Comparison of ENCODE assay signal across 11 mouse cellular contexts in the genomic region with DNA sequence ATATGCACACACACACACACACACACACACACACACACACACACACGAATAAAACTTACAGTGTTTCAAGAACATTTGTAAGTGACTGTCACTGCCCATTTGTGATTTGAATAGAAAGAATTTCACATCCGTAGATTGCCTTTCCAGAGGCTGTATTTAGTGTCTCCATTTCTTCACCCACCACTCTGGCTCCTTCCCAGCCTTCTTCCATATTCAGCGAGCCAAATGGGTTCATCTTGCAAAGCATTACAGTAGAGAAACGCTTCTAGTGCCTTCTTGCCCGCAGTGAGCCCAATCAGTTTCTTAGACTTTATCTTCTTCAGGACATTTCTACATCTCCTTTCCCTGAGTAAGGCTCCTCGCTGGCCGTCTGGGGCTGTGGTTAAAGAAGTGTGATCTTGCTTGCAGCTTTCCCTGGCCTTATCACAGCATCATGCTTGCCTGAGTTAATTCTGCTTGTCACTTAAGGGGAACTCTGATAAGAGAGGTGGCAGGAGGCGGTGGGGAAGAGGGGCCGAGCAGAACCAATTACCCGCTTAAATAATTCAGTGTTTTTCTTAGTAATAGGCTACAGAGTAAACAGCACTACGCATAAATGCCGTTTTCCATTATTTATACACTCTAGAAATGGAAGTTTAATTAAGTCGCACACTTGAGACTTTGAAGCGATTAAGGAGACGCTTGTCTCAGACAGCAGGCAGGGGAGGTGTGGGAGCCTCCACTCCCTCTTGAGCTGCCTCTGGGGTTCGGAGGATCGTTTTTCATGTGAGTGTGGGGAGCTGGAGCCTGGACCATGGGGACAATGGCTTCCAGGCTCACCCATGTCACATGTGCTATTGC. TPM values are rescaled to one million over a fixed set of nuclear protein-coding genes. Genes with fewer than 3 reads are reported as not detected.
A peak's percentile ranks its signal among the peaks of the same experiment; 100 is the strongest.
DNase-seq lines count a peak whose midpoint lies in the region; ATAC-seq and TF ChIP-seq lines count a peak whose summit lies in the region.
"Had no signal": no experiment of that assay in that cellular context is flagged by ENCODE, and none has a peak within 500 bp of the region (broad histone marks: within the 10 kb centered on the region; RNA-seq: fewer than 3 reads in every experiment).

No protein-coding gene starts in this region.

- H3K27me3 ChIP-seq in heart, embryonic 12.5 days (replicated peaks) = 0 out of 2 replicates have a peak, but pooled peaks cover 10% of the 10 kb centered on the region
- H3K27me3 ChIP-seq in hindbrain, embryonic 15.5 days = no peaks in the 10 kb centered on the region; the same call in 1 of the 2 replicates

- DNase-seq in heart, postnatal 25 days (ENCODE audit: low spot score) = no peak
- peak; percentile 16 to 81 for DNase-seq in left cerebral cortex, postnatal 25 days (ENCODE audit: low spot score in 2 of 2)
- no peak for DNase-seq in left cerebral cortex, adult 2 months (ENCODE audit: extremely low spot score in 1 of 2, low spot score in 2 of 2)
- DNase-seq in urinary bladder, postnatal 10 days (ENCODE audit: low spot score) = no peak
- no peak for DNase-seq in lung, postnatal 36 days
- DNase-seq: gastrocnemius, postnatal 25 days; thymus, postnatal 14 days had no signal

- 18% methylated on average over 17 of the region's 17 CpGs for WGBS in heart, embryonic 12.5 days
- 50% methylated on average over 17 of the region's 17 CpGs for WGBS in hindbrain, embryonic 15.5 days

- no peak for ATAC-seq in heart, embryonic 12.5 days (ENCODE audit: insufficient number of reproducible peaks, low FRiP score)
- ATAC-seq in common myeloid progenitor, adult 5-6 weeks (replicated peaks; ENCODE audit: low read depth, poor library complexity, severe bottlenecking) = peak; percentile 60
- peak; percentile 42; the same call in 1 of the 2 replicates for ATAC-seq in hindbrain, embryonic 15.5 days (ENCODE audit: low FRiP score, low read depth)

- intact Hi-C loops in heart, postnatal 25 days (cut with DNase I) = no loop called here
- intact Hi-C loops in left cerebral cortex, postnatal 25 days (cut with DNase I) = no loop called here
- intact Hi-C loops in left cerebral cortex, adult 2 months (cut with DNase I) = no loop called here

- 0 out of 2 replicates have a peak, but pooled peaks cover 2% of the 10 kb centered on the region for H3K9me3 ChIP-seq in heart, embryonic 12.5 days (replicated peaks)
- no peaks in the 10 kb centered on the region for H3K9me3 ChIP-seq in hindbrain, embryonic 15.5 days

- no peak for TF ChIP-seq CTCF in left cerebral cortex, adult 2 months (IDR thresholded peaks at IDR 0.05)

- H3K36me3 ChIP-seq in heart, embryonic 12.5 days = no peaks in the 10 kb centered on the region
- H3K36me3 ChIP-seq in hindbrain, embryonic 15.5 days = no peaks in the 10 kb centered on the region

- peaks cover 12% of the 10 kb centered on the region for H3K4me1 ChIP-seq in heart, embryonic 12.5 days (replicated peaks)
- peaks cover 4% of the 10 kb centered on the region for H3K4me1 ChIP-seq in hindbrain, embryonic 15.5 days (replicated peaks)

- H3K4me3 ChIP-seq in heart, embryonic 12.5 days = no peak overlapping the region
- H3K4me3 ChIP-seq in left cerebral cortex, adult 2 months = no peak overlapping the region
- H3K4me3 ChIP-seq in hindbrain, embryonic 15.5 days = no peak overlapping the region

- H3K9ac ChIP-seq in heart, embryonic 12.5 days = no peak overlapping the region
- H3K9ac ChIP-seq in hindbrain, embryonic 15.5 days = no peak overlapping the region

- no peak overlapping the region for H3K27ac ChIP-seq in heart, embryonic 12.5 days (ENCODE audit: poor library complexity, severe bottlenecking)
- H3K27ac ChIP-seq in left cerebral cortex, adult 2 months = no peak overlapping the region
- H3K27ac ChIP-seq in hindbrain, embryonic 15.5 days (replicated peaks) = no peak overlapping the region
- H3K27ac ChIP-seq: macrophage had no signal

- peak overlapping the region; percentile 53 for H3K4me2 ChIP-seq in heart, embryonic 12.5 days
- H3K4me2 ChIP-seq in hindbrain, embryonic 15.5 days = peak overlapping the region; percentile 22; the same call in 1 of the 2 replicates

RNA-seq across cellular contexts. Expression of a gene that starts 16.6 kb away (rescaled TPM):
- 1.6 and 1.9 TPM in 2 replicates for polyA plus RNA-seq in heart, embryonic 12.5 days (2016; fragmentation: Nextera tagmentation; extraction: Ambion mirVana)
- total RNA-seq in heart, postnatal 25 days (2021) = 1 to 10 TPM; 3.5 to 4.7 TPM
- total RNA-seq in left cerebral cortex, postnatal 25 days (2021) = 1 to 10 TPM; 1.3 to 1.7 TPM
- 1 to 10 TPM; 1.2 to 1.6 TPM for total RNA-seq in left cerebral cortex, adult 2 months (2021)
- total RNA-seq in common myeloid progenitor, adult 5-6 weeks (2017) = not detected in 2 replicates
- polyA plus RNA-seq in hindbrain, embryonic 15.5 days (2015; fragmentation: Nextera tagmentation; extraction: Ambion mirVana) = 2.1 and 2.5 TPM in 2 replicates
- polyA plus RNA-seq: macrophage had no signal

RNA-seq across cellular contexts. Expression of a gene that starts 50.1 kb away (rescaled TPM):
- 11.4 and 12.7 TPM in 2 replicates for polyA plus RNA-seq in heart, embryonic 12.5 days (2016; fragmentation: Nextera tagmentation; extraction: Ambion mirVana)
- total RNA-seq in heart, postnatal 25 days (2021) = 1 to 10 TPM; 2.8 to 3.2 TPM
- total RNA-seq in left cerebral cortex, postnatal 25 days (2021) = 1 to 10 TPM; 5.3 to 6.1 TPM
- total RNA-seq in left cerebral cortex, adult 2 months (2021) = 1 to 10 TPM; 5.8 to 6.7 TPM
- total RNA-seq in common myeloid progenitor, adult 5-6 weeks (2017) = 15.4 and 22.2 TPM in 2 replicates
- polyA plus RNA-seq in hindbrain, embryonic 15.5 days (2015; fragmentation: Nextera tagmentation; extraction: Ambion mirVana) = 8.9 and 10.1 TPM in 2 replicates

Comparison
In these comparisons a context has a peak if more than half of its experiments do, and no peak if none do; other contexts are left out.
1. DNase-seq: peak in left cerebral cortex, postnatal 25 days (2 of 2); none in heart, postnatal 25 days (single experiment), left cerebral cortex, adult 2 months (0 of 2), urinary bladder, postnatal 10 days (single experiment) and lung, postnatal 36 days (single experiment).